Mouse (Mus musculus) stomach, postnatal 0 days (tissue): ENCODE measurements around the gene Als2cr12.

Experiments
- CTCF ChIP-seq: IDR thresholded peaks from 2 replicates; pipeline ENCODE4 v1.5.1; 2016; ENCODE audit warnings: antibody characterized with exemption, low read depth, mild to moderate bottlenecking, moderate library complexity
- EP300 ChIP-seq: optimal IDR thresholded peaks from 2 replicates; pipeline ENCODE3; 2016; ENCODE audit warnings: antibody characterized with exemption

DNA sequence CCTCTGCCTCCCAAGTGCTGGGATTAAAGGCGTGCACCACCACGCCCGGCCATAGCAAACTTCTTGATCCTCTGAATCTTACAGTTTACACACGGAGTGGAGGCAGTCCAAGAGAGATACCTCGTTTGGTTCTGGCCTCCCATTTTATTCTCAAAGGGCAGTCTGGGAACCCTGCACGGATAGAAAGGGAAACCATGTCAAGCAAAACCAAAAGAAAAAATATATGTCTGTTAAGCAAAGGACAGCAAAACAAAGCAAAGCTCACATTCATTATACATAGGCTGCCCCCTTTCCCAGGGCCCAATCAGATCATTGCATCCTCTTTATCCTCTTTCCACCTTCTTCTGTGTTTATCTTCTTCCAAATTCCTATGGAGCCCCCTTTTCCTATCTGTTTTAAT is 82.0 kb downstream of the Als2cr12 start:
- TF ChIP-seq EP300: no peak
- no peak for TF ChIP-seq CTCF
